ENCODE assay signal across 10 mouse cellular contexts in genomic region chr3:101513611-101514311, GRCm38 (mm10).
DNase-seq lines count a peak whose midpoint lies in the region; ATAC-seq and TF ChIP-seq lines count a peak whose summit lies in the region.
"Had no signal": no experiment of that assay in that cellular context is flagged by ENCODE, and none has a peak within 500 bp of the region (broad histone marks: within the 10 kb centered on the region; RNA-seq: fewer than 3 reads in every experiment).

No protein-coding gene starts in this region.

- TF ChIP-seq POLR2A in small intestine, adult 2 months (IDR thresholded peaks at IDR 0.05; ENCODE audit: low read depth, low read length) = no peak

- 32% methylated on average over 13 of the region's 13 CpGs for WGBS in hindbrain, embryonic 12.5 days
- 19% methylated on average over 13 of the region's 13 CpGs for WGBS in small intestine, adult 2 months
- WGBS in heart, embryonic 10.5 days = 65% methylated on average over 13 of the region's 13 CpGs

- peak; percentile 64 for DNase-seq in ovary, adult 18-20 months (ENCODE audit: low spot score)
- DNase-seq in ovary, postnatal 10 days (ENCODE audit: low spot score) = no peak
- peak; percentile 85 for DNase-seq in kidney, postnatal 14 days
- DNase-seq in heart, embryonic 10.5 days (ENCODE audit: low spot score) = no peak
- no peak for DNase-seq in frontal cortex, adult 2 months (ENCODE audit: extremely low spot score in 1 of 2, low spot score in 1 of 2)
- DNase-seq in layer of hippocampus, adult 11-12 months (ENCODE audit: low spot score) = no peak

- H3K36me3 ChIP-seq in hindbrain, embryonic 12.5 days = no peaks in the 10 kb centered on the region
- no peaks in the 10 kb centered on the region for H3K36me3 ChIP-seq in small intestine, adult 2 months (ENCODE audit: control insufficient read depth, insufficient read depth, low read length)
- no peaks in the 10 kb centered on the region for H3K36me3 ChIP-seq in heart, embryonic 10.5 days
- H3K36me3 ChIP-seq: forebrain, embryonic 12.5 days had no signal

- H3K27me3 ChIP-seq in hindbrain, embryonic 12.5 days = no peaks in the 10 kb centered on the region
- H3K27me3 ChIP-seq in small intestine, adult 2 months (ENCODE audit: control insufficient read depth, insufficient read depth, low read length) = no peaks in the 10 kb centered on the region
- H3K27me3 ChIP-seq in heart, embryonic 10.5 days (ENCODE audit: insufficient read depth, poor library complexity, severe bottlenecking) = no peaks in the 10 kb centered on the region
- H3K27me3 ChIP-seq: forebrain, embryonic 12.5 days had no signal

- no peak overlapping the region for H3K4me3 ChIP-seq in hindbrain, embryonic 12.5 days
- H3K4me3 ChIP-seq in small intestine, adult 2 months (ENCODE audit: low read depth, low read length) = peak overlapping the region; percentile 43
- no peak overlapping the region for H3K4me3 ChIP-seq in heart, embryonic 10.5 days
- H3K4me3 ChIP-seq: forebrain, embryonic 12.5 days had no signal

- no peak overlapping the region for H3K9ac ChIP-seq in hindbrain, embryonic 12.5 days
- H3K9ac ChIP-seq: forebrain, embryonic 12.5 days had no signal

- ATAC-seq in hindbrain, embryonic 12.5 days (ENCODE audit: low FRiP score) = no peak

- peaks cover 26% of the 10 kb centered on the region for H3K4me1 ChIP-seq in hindbrain, embryonic 12.5 days
- peaks cover 46% of the 10 kb centered on the region; the same call in 1 of the 2 replicates for H3K4me1 ChIP-seq in small intestine, adult 2 months (ENCODE audit: control insufficient read depth, insufficient read depth, insufficient read length, low read length)
- H3K4me1 ChIP-seq in heart, embryonic 10.5 days = peaks cover 35% of the 10 kb centered on the region

- H3K27ac ChIP-seq in hindbrain, embryonic 12.5 days = peak overlapping the region; percentile 46
- H3K27ac ChIP-seq in small intestine, adult 2 months (ENCODE audit: insufficient read depth, low read depth, low read length) = peak overlapping the region; percentile 98
- no peak overlapping the region for H3K27ac ChIP-seq in heart, embryonic 10.5 days
- H3K27ac ChIP-seq: forebrain, embryonic 12.5 days; macrophage had no signal

- H3K9me3 ChIP-seq in hindbrain, embryonic 12.5 days (replicated peaks) = peaks cover 4% of the 10 kb centered on the region; the same call in 1 of the 2 replicates
- H3K9me3 ChIP-seq in heart, embryonic 10.5 days = no peaks in the 10 kb centered on the region

- no peak for TF ChIP-seq CTCF in small intestine, adult 2 months (IDR thresholded peaks at IDR 0.05; ENCODE audit: extremely low read depth, insufficient read length, insufficient replicate concordance, low read depth, low read length)

- H3K4me2 ChIP-seq in hindbrain, embryonic 12.5 days (replicated peaks) = no peak overlapping the region
- H3K4me2 ChIP-seq: forebrain, embryonic 12.5 days had no signal

Comparison
In these comparisons a context has a peak if more than half of its experiments do, and no peak if none do; other contexts are left out.
1. DNase-seq: peak in ovary, adult 18-20 months (single experiment) and kidney, postnatal 14 days (single experiment); none in ovary, postnatal 10 days (single experiment), heart, embryonic 10.5 days (single experiment), frontal cortex, adult 2 months (0 of 2) and layer of hippocampus, adult 11-12 months (single experiment).